Mouse (Mus musculus): ENCODE data around the gene Calr.

GRCm38 (mm10) chr8:84834866-84835855 is 11.6 kb downstream of the Calr start:
- no peak for TF ChIP-seq CTCF (IDR thresholded peaks at IDR 0.05; ENCODE audit: insufficient read depth, low read length)
- no peak for TF ChIP-seq POLR2A (IDR thresholded peaks at IDR 0.05; ENCODE audit: borderline replicate concordance, extremely low read depth, low read depth, low read length)

Measured in lung, adult 2 months (tissue).